Mouse (Mus musculus): ENCODE results near the gene Mbd3l2. TPM values are rescaled to one million over a fixed set of nuclear protein-coding genes. Genes with fewer than 3 reads are reported as not detected.
"Not testable (repeated sequence)": the region's sequence is repeated elsewhere in the genome, so short reads cannot be mapped to it uniquely, and the experiment has no call there.

Gene Mbd3l2
- not detected in 2 replicates for polyA plus RNA-seq (2012; rRNA removed)

GRCm38 (mm10) chr9:18430354-18430753 is at the start of gene Mbd3l2:
Mbd3l2 (plus strand) TSS chr9:18430654.
- no peaks in the 10 kb centered on the region for H3K36me3 ChIP-seq (ENCODE audit: control insufficient read depth, insufficient read depth, low read length)
- TF ChIP-seq CTCF (conservative IDR thresholded peaks at IDR 0.05; ENCODE audit: insufficient read depth, insufficient read length, low read depth, low read length): no peak
- TF ChIP-seq POLR2A (IDR thresholded peaks at IDR 0.05; ENCODE audit: low read depth, low read length): no peak
- H3K27ac ChIP-seq (ENCODE audit: insufficient read depth, low read depth, low read length): no peak within 1 kb of the TSS
- H3K4me3 ChIP-seq (ENCODE audit: insufficient read depth, low read depth, low read length): no peak within 1 kb of the TSS
- no peaks in the 10 kb centered on the region for H3K4me1 ChIP-seq (ENCODE audit: control insufficient read depth, insufficient read depth, low read length)
- no peaks in the 10 kb centered on the region for H3K27me3 ChIP-seq (replicated peaks; ENCODE audit: control insufficient read depth, insufficient read depth, low read length)
- no peak for DNase-seq

GRCm38 (mm10) chr9:18385782-18386181 is 44.7 kb upstream of the Mbd3l2 start:
- peak; percentile 1 for DNase-seq
- TF ChIP-seq POLR2A (IDR thresholded peaks at IDR 0.05; ENCODE audit: low read depth, low read length): no peak
- no peak for TF ChIP-seq CTCF (conservative IDR thresholded peaks at IDR 0.05; ENCODE audit: insufficient read depth, insufficient read length, low read depth, low read length)
- Histone ChIP-seq H3K27ac (ENCODE audit: insufficient read depth, low read depth, low read length) (no peak overlapping the region), H3K36me3 (ENCODE audit: control insufficient read depth, insufficient read depth, low read length) (no peaks in the 10 kb centered on the region), H3K27me3 (replicated peaks; ENCODE audit: control insufficient read depth, insufficient read depth, low read length) (no peaks in the 10 kb centered on the region), H3K4me3 (ENCODE audit: insufficient read depth, low read depth, low read length) (peak overlapping the region; percentile 45; the same call in 1 of the 2 replicates), H3K4me1 (ENCODE audit: control insufficient read depth, insufficient read depth, low read length) (no peaks in the 10 kb centered on the region)
- 35% methylated on average over 6 of the region's 6 CpGs for whole genome bisulfite sequencing

- WGBS: 77% methylated on average over 1 of the region's 1 CpGs
- no peaks in the 10 kb centered on the region for H3K4me1 ChIP-seq (ENCODE audit: control insufficient read depth, insufficient read depth, low read length)
- no peaks in the 10 kb centered on the region for H3K27me3 ChIP-seq (replicated peaks; ENCODE audit: control insufficient read depth, insufficient read depth, low read length)
- no peak overlapping the region for H3K4me3 ChIP-seq (ENCODE audit: insufficient read depth, low read depth, low read length)
- DNase-seq: no peak
- TF ChIP-seq CTCF (conservative IDR thresholded peaks at IDR 0.05; ENCODE audit: insufficient read depth, insufficient read length, low read depth, low read length) (no peak), POLR2A (IDR thresholded peaks at IDR 0.05; ENCODE audit: low read depth, low read length) (no peak)
- no peaks in the 10 kb centered on the region for H3K36me3 ChIP-seq (ENCODE audit: control insufficient read depth, insufficient read depth, low read length)
- H3K27ac ChIP-seq (ENCODE audit: insufficient read depth, low read depth, low read length): no peak overlapping the region
These were observed 30.8 kb upstream of the Mbd3l2 start for GRCm38 (mm10) chr9:18399629-18400028.

- H3K36me3 ChIP-seq (ENCODE audit: control insufficient read depth, insufficient read depth, low read length); H3K4me1 ChIP-seq (ENCODE audit: control insufficient read depth, insufficient read depth, low read length); H3K27ac ChIP-seq (ENCODE audit: insufficient read depth, low read depth, low read length); H3K4me3 ChIP-seq (ENCODE audit: insufficient read depth, low read depth, low read length); H3K27me3 ChIP-seq (replicated peaks; ENCODE audit: control insufficient read depth, insufficient read depth, low read length); DNase-seq: not testable (repeated sequence)
- WGBS: 74% methylated on average over 2 of the region's 2 CpGs
These were observed 27.6 kb upstream of the Mbd3l2 start, which contains the start of gene Naalad2 for GRCm38 (mm10) chr9:18402895-18403294. Naalad2 (minus strand) TSS chr9:18402995.

GRCm38 (mm10) chr9:18404118-18404517 is 26.3 kb upstream of the Mbd3l2 start, which contains the start of gene Ubtfl1:
Ubtfl1 (plus strand) TSS chr9:18404418.
- Histone ChIP-seq H3K36me3 (ENCODE audit: control insufficient read depth, insufficient read depth, low read length) (no peaks in the 10 kb centered on the region), H3K4me1 (ENCODE audit: control insufficient read depth, insufficient read depth, low read length) (no peaks in the 10 kb centered on the region), H3K4me3 (ENCODE audit: insufficient read depth, low read depth, low read length) (no peak within 1 kb of the TSS), H3K27me3 (replicated peaks; ENCODE audit: control insufficient read depth, insufficient read depth, low read length) (no peaks in the 10 kb centered on the region), H3K27ac (ENCODE audit: insufficient read depth, low read depth, low read length) (no peak within 1 kb of the TSS)
- WGBS: 71% methylated on average over 1 of the region's 1 CpGs
- TF ChIP-seq CTCF (conservative IDR thresholded peaks at IDR 0.05; ENCODE audit: insufficient read depth, insufficient read length, low read depth, low read length) (no peak), POLR2A (IDR thresholded peaks at IDR 0.05; ENCODE audit: low read depth, low read length) (no peak)
- DNase-seq: no peak

GRCm38 (mm10) chr9:18412371-18412770 is 18.1 kb upstream of the Mbd3l2 start:
- not testable (repeated sequence) for H3K36me3 ChIP-seq (ENCODE audit: control insufficient read depth, insufficient read depth, low read length); H3K27ac ChIP-seq (ENCODE audit: insufficient read depth, low read depth, low read length); DNase-seq; H3K27me3 ChIP-seq (replicated peaks; ENCODE audit: control insufficient read depth, insufficient read depth, low read length); H3K4me3 ChIP-seq (ENCODE audit: insufficient read depth, low read depth, low read length); H3K4me1 ChIP-seq (ENCODE audit: control insufficient read depth, insufficient read depth, low read length)
- WGBS: 86% methylated on average over 4 of the region's 4 CpGs

- no peaks in the 10 kb centered on the region for H3K27me3 ChIP-seq (replicated peaks; ENCODE audit: control insufficient read depth, insufficient read depth, low read length)
- H3K4me3 ChIP-seq (ENCODE audit: insufficient read depth, low read depth, low read length): no peak overlapping the region
- H3K27ac ChIP-seq (ENCODE audit: insufficient read depth, low read depth, low read length): no peak overlapping the region
- TF ChIP-seq POLR2A (IDR thresholded peaks at IDR 0.05; ENCODE audit: low read depth, low read length): no peak
- TF ChIP-seq CTCF (conservative IDR thresholded peaks at IDR 0.05; ENCODE audit: insufficient read depth, insufficient read length, low read depth, low read length): no peak
- H3K36me3 ChIP-seq (ENCODE audit: control insufficient read depth, insufficient read depth, low read length): no peaks in the 10 kb centered on the region
- no peak for DNase-seq
- H3K4me1 ChIP-seq (ENCODE audit: control insufficient read depth, insufficient read depth, low read length): no peaks in the 10 kb centered on the region
- 73% methylated on average over 10 of the region's 10 CpGs for WGBS
These were observed 1.2 kb downstream of the Mbd3l2 start for GRCm38 (mm10) chr9:18431687-18432086.

- no peaks in the 10 kb centered on the region for H3K4me1 ChIP-seq (ENCODE audit: control insufficient read depth, insufficient read depth, low read length)
- peaks cover 8% of the 10 kb centered on the region for H3K36me3 ChIP-seq (ENCODE audit: control insufficient read depth, insufficient read depth, low read length)
- H3K4me3 ChIP-seq (ENCODE audit: insufficient read depth, low read depth, low read length): no peak overlapping the region
- TF ChIP-seq CTCF (conservative IDR thresholded peaks at IDR 0.05; ENCODE audit: insufficient read depth, insufficient read length, low read depth, low read length) (no peak), POLR2A (IDR thresholded peaks at IDR 0.05; ENCODE audit: low read depth, low read length) (no peak)
- WGBS: 98% methylated on average over 4 of the region's 4 CpGs
- H3K27me3 ChIP-seq (replicated peaks; ENCODE audit: control insufficient read depth, insufficient read depth, low read length): no peaks in the 10 kb centered on the region
- no peak overlapping the region for H3K27ac ChIP-seq (ENCODE audit: insufficient read depth, low read depth, low read length)
- no peak for DNase-seq
These were observed 26.1 kb downstream of the Mbd3l2 start for GRCm38 (mm10) chr9:18456520-18456919.
